Mouse (Mus musculus) heart, postnatal 14 days (tissue): Measurements from ENCODE around the gene Zfp708. TPM values are rescaled to one million over a fixed set of nuclear protein-coding genes. Genes with fewer than 3 reads are reported as not detected.

Experiments used
- DNase-seq, 2 experiments: peaks; one replicate each; pipeline ENCODE4 v3.0.0; 2021 to 2022
- intact Hi-C: fragments of 180-260 bp; cut with DNase I; formaldehyde crosslinking; loops from one replicate; pipeline ENCODE4 v1.15.1; 2025
- total RNA-seq, 2 experiments: library from RNA; stranded (reverse); gene quantifications; 2 replicates each; pipeline ENCODE4 v1.2.3; 2021

Gene Zfp708
- total RNA-seq, 2 experiments from 2014 or later: 1.00 to 1.4 TPM

DNA sequence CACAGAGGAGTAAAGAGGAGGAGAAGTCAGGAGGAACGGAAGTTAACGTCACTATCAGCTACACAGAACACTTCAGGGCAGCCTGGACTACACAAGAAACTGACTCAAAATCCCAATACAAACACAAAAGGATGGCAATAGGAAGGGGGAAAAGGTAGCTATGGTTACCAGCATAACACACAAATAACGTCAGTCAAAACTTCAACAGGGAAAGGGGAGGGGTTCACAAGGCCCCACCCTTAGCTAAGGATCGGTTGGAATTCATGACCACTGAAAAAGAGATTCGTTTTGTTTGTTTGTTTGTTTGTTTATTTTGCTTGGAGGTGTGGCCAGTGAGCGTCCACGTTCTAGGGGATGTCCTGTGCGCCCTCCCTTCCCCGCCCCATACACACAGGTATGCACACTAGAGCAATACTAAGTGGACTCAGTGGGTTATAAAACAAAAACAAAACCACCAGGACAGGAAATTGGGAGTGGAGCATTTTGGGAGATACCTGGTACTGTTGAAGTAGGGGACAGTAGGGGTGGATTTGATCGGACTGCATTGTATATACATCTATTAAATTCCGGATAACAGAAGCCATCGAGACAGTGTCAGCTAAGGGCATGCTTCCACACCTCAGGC, 37.5 kb downstream of the Zfp708 start:
- DNase-seq: no peak
- intact Hi-C loops: no loop called here

Other genes with a start within 250 kb of the Zfp708 start
- gene Gm10767, start 193.1 kb downstream of the Zfp708 start, total RNA-seq: under 1 TPM; 0.98 to 1.00 TPM
- gene Zfp712, start 36.8 kb downstream of the Zfp708 start, total RNA-seq: 1 to 10 TPM; 1.6 to 1.7 TPM
- 1 to 10 TPM; 2.4 to 2.6 TPM for gene Gm28557, start 10.6 kb upstream of the Zfp708 start, total RNA-seq
- gene Rslcan18, start 18.3 kb upstream of the Zfp708 start, total RNA-seq: 1 to 10 TPM in 1 of 2 experiments, under 1 TPM in 1; 0.88 to 1.1 TPM
- 1 to 10 TPM; 4.0 to 6.5 TPM for gene Zfp759, start 23.7 kb upstream of the Zfp708 start, total RNA-seq
- 1 to 10 TPM; 2.9 to 4.0 TPM for gene Rsl1, start 75.2 kb upstream of the Zfp708 start, total RNA-seq
- gene Zfp455, start 96.5 kb upstream of the Zfp708 start, total RNA-seq: 1 to 10 TPM in 1 of 2 experiments, under 1 TPM in 1; 0.95 to 1.0 TPM
- 1 to 10 TPM; 2.5 to 2.7 TPM for gene Zfp458, start 180.5 kb upstream of the Zfp708 start, total RNA-seq
- gene Zfp457, start 208.5 kb upstream of the Zfp708 start, total RNA-seq: 1 to 10 TPM; 2.9 to 4.5 TPM
- 1 to 10 TPM; 2.4 to 3.0 TPM for gene Zfp595, start 234.6 kb upstream of the Zfp708 start, total RNA-seq